Mouse (Mus musculus): Measurements from ENCODE around the gene Sowahc. TPM values are rescaled to one million over a fixed set of nuclear protein-coding genes. Genes with fewer than 3 reads are reported as not detected.

Gene Sowahc
- polyA plus RNA-seq, 1 experiment from 2014 or later: 10.2 TPM

DNA sequence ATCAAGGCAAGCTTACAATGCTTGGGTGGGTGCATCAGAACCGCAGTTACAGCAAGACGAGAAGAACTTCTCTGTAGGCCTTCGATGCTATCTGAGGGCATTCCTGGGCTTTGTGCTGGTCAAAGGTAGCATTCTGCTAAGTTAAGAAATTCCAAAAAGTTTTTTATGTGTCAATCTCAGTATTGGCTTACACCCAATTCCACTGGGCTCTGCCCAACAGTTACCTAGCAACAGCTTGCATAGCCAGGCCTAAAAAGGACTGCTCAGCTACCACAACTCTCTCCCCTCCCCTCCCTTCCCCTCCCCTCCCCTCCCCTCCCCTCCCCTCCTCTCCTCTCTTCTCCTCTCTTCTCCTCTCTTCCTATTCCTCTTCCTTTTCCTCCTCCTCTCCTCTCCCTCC, 39.9 kb downstream of the Sowahc start:
- no peaks in the 10 kb centered on the region for H3K36me3 ChIP-seq (ENCODE audit: control insufficient read depth, insufficient read depth, low read length)
- 93% methylated on average over 3 of the region's 3 CpGs for WGBS
- no peak overlapping the region for H3K27ac ChIP-seq (replicated peaks; ENCODE audit: low read depth, low read length)
- H3K4me1 ChIP-seq (ENCODE audit: control insufficient read depth, insufficient read depth, low read length): no peaks in the 10 kb centered on the region; the same call in 1 of the 2 replicates
- H3K9me3 ChIP-seq (ENCODE audit: control insufficient read depth, low read length): no peaks in the 10 kb centered on the region
- ATAC-seq (ENCODE audit: insufficient number of reproducible peaks, low FRiP score, low TSS enrichment, low read depth) (no peak), DNase-seq (ENCODE audit: low spot score) (no peak)
- H3K9ac ChIP-seq (ENCODE audit: low read length): no peak overlapping the region
- no peak overlapping the region for H3K4me2 ChIP-seq (ENCODE audit: low read depth, severe bottlenecking)
- no peak overlapping the region for H3K4me3 ChIP-seq (ENCODE audit: low read depth, low read length)
- no peaks in the 10 kb centered on the region for H3K27me3 ChIP-seq (ENCODE audit: control insufficient read depth, insufficient read depth, low read length)

GRCm38 (mm10) chr10:59262021-59262420, 40.3 kb downstream of the Sowahc start:
- Histone ChIP-seq H3K4me3 (ENCODE audit: low read depth, low read length) (no peak overlapping the region), H3K4me2 (ENCODE audit: low read depth, severe bottlenecking) (no peak overlapping the region), H3K27ac (replicated peaks; ENCODE audit: low read depth, low read length) (no peak overlapping the region), H3K27me3 (ENCODE audit: control insufficient read depth, insufficient read depth, low read length) (no peaks in the 10 kb centered on the region), H3K4me1 (ENCODE audit: control insufficient read depth, insufficient read depth, low read length) (no peaks in the 10 kb centered on the region; the same call in 1 of the 2 replicates), H3K9me3 (ENCODE audit: control insufficient read depth, low read length) (no peaks in the 10 kb centered on the region), H3K36me3 (ENCODE audit: control insufficient read depth, insufficient read depth, low read length) (no peaks in the 10 kb centered on the region), H3K9ac (ENCODE audit: low read length) (no peak overlapping the region)
- no peak for ATAC-seq (ENCODE audit: insufficient number of reproducible peaks, low FRiP score, low TSS enrichment, low read depth)
- DNase-seq (ENCODE audit: low spot score): no peak
- WGBS: 76% methylated on average over 1 of the region's 1 CpGs

- H3K4me1 ChIP-seq (ENCODE audit: control insufficient read depth, insufficient read depth, low read length): no peaks in the 10 kb centered on the region; the same call in 1 of the 2 replicates
- no peaks in the 10 kb centered on the region for H3K27me3 ChIP-seq (ENCODE audit: control insufficient read depth, insufficient read depth, low read length)
- no peak overlapping the region for H3K27ac ChIP-seq (replicated peaks; ENCODE audit: low read depth, low read length)
- no peaks in the 10 kb centered on the region for H3K9me3 ChIP-seq (ENCODE audit: control insufficient read depth, low read length)
- DNase-seq (ENCODE audit: low spot score) (no peak), ATAC-seq (ENCODE audit: insufficient number of reproducible peaks, low FRiP score, low TSS enrichment, low read depth) (no peak)
- H3K4me2 ChIP-seq (ENCODE audit: low read depth, severe bottlenecking): no peak overlapping the region
- no peaks in the 10 kb centered on the region for H3K36me3 ChIP-seq (ENCODE audit: control insufficient read depth, insufficient read depth, low read length)
- no peak overlapping the region for H3K4me3 ChIP-seq (ENCODE audit: low read depth, low read length)
- WGBS: 80% methylated on average over 7 of the region's 7 CpGs
- no peak overlapping the region for H3K9ac ChIP-seq (ENCODE audit: low read length)
Measured at GRCm38 (mm10) chr10:59262979-59263378, 41.2 kb downstream of the Sowahc start.

DNA sequence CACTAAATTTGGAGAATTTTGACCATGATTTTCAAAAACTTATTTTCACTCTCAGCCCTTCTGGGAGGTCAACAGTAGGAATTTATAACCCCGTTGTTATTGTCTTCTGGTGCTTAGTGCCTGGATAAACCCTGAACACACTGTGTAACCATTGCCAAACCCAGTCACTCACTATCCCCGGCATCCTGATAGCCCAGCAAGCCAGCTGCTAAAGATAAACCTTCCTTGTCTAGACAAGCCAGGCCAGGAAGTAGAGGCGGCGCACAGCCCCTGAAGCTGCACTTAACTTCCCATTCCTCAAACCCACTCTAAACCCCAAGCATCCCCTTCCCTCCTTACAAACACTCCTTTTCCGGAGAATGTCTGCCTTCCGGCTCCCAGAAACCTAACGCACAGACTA, 43.3 kb downstream of the Sowahc start:
- H3K27ac ChIP-seq (replicated peaks; ENCODE audit: low read depth, low read length): no peak overlapping the region
- H3K9me3 ChIP-seq (ENCODE audit: control insufficient read depth, low read length): no peaks in the 10 kb centered on the region
- ATAC-seq (ENCODE audit: insufficient number of reproducible peaks, low FRiP score, low TSS enrichment, low read depth) (no peak), DNase-seq (ENCODE audit: low spot score) (no peak)
- H3K4me1 ChIP-seq (ENCODE audit: control insufficient read depth, insufficient read depth, low read length): no peaks in the 10 kb centered on the region
- no peak overlapping the region for H3K4me2 ChIP-seq (ENCODE audit: low read depth, severe bottlenecking)
- H3K36me3 ChIP-seq (ENCODE audit: control insufficient read depth, insufficient read depth, low read length): no peaks in the 10 kb centered on the region
- no peaks in the 10 kb centered on the region for H3K27me3 ChIP-seq (ENCODE audit: control insufficient read depth, insufficient read depth, low read length)
- no peak overlapping the region for H3K4me3 ChIP-seq (ENCODE audit: low read depth, low read length)
- WGBS: 59% methylated on average over 7 of the region's 7 CpGs
- no peak overlapping the region for H3K9ac ChIP-seq (ENCODE audit: low read length)

- Histone ChIP-seq H3K36me3 (ENCODE audit: control insufficient read depth, insufficient read depth, low read length) (no peaks in the 10 kb centered on the region), H3K4me1 (ENCODE audit: control insufficient read depth, insufficient read depth, low read length) (no peaks in the 10 kb centered on the region), H3K27me3 (ENCODE audit: control insufficient read depth, insufficient read depth, low read length) (no peaks in the 10 kb centered on the region), H3K4me2 (ENCODE audit: low read depth, severe bottlenecking) (no peak overlapping the region), H3K4me3 (ENCODE audit: low read depth, low read length) (no peak overlapping the region), H3K9ac (ENCODE audit: low read length) (no peak overlapping the region), H3K9me3 (ENCODE audit: control insufficient read depth, low read length) (no peaks in the 10 kb centered on the region), H3K27ac (replicated peaks; ENCODE audit: low read depth, low read length) (no peak overlapping the region)
- DNase-seq (ENCODE audit: low spot score) (no peak), ATAC-seq (ENCODE audit: insufficient number of reproducible peaks, low FRiP score, low TSS enrichment, low read depth) (no peak)
- WGBS: 52% methylated on average over 4 of the region's 4 CpGs
Measured at GRCm38 (mm10) chr10:59265674-59266073, 43.9 kb downstream of the Sowahc start.

GRCm38 (mm10) chr10:59266097-59266496, 44.3 kb downstream of the Sowahc start:
- no peak overlapping the region for H3K27ac ChIP-seq (replicated peaks; ENCODE audit: low read depth, low read length)
- no peaks in the 10 kb centered on the region for H3K9me3 ChIP-seq (ENCODE audit: control insufficient read depth, low read length)
- no peak overlapping the region for H3K4me3 ChIP-seq (ENCODE audit: low read depth, low read length)
- no peak for DNase-seq (ENCODE audit: low spot score)
- WGBS: 88% methylated on average over 1 of the region's 1 CpGs
- H3K27me3 ChIP-seq (ENCODE audit: control insufficient read depth, insufficient read depth, low read length): no peaks in the 10 kb centered on the region
- no peak overlapping the region for H3K4me2 ChIP-seq (ENCODE audit: low read depth, severe bottlenecking)
- H3K9ac ChIP-seq (ENCODE audit: low read length): no peak overlapping the region
- no peaks in the 10 kb centered on the region for H3K36me3 ChIP-seq (ENCODE audit: control insufficient read depth, insufficient read depth, low read length)
- ATAC-seq (ENCODE audit: insufficient number of reproducible peaks, low FRiP score, low TSS enrichment, low read depth): no peak
- H3K4me1 ChIP-seq (ENCODE audit: control insufficient read depth, insufficient read depth, low read length): no peaks in the 10 kb centered on the region

- WGBS: 49% methylated on average over 2 of the region's 2 CpGs
- Histone ChIP-seq H3K9ac (ENCODE audit: low read length) (no peak overlapping the region), H3K4me2 (ENCODE audit: low read depth, severe bottlenecking) (no peak overlapping the region), H3K4me3 (ENCODE audit: low read depth, low read length) (no peak overlapping the region), H3K27me3 (ENCODE audit: control insufficient read depth, insufficient read depth, low read length) (no peaks in the 10 kb centered on the region), H3K27ac (replicated peaks; ENCODE audit: low read depth, low read length) (no peak overlapping the region), H3K9me3 (ENCODE audit: control insufficient read depth, low read length) (no peaks in the 10 kb centered on the region), H3K4me1 (ENCODE audit: control insufficient read depth, insufficient read depth, low read length) (no peaks in the 10 kb centered on the region), H3K36me3 (ENCODE audit: control insufficient read depth, insufficient read depth, low read length) (no peaks in the 10 kb centered on the region)
- DNase-seq (ENCODE audit: low spot score) (no peak), ATAC-seq (ENCODE audit: insufficient number of reproducible peaks, low FRiP score, low TSS enrichment, low read depth) (no peak)
Measured at GRCm38 (mm10) chr10:59267275-59267674, 45.5 kb downstream of the Sowahc start.

DNA sequence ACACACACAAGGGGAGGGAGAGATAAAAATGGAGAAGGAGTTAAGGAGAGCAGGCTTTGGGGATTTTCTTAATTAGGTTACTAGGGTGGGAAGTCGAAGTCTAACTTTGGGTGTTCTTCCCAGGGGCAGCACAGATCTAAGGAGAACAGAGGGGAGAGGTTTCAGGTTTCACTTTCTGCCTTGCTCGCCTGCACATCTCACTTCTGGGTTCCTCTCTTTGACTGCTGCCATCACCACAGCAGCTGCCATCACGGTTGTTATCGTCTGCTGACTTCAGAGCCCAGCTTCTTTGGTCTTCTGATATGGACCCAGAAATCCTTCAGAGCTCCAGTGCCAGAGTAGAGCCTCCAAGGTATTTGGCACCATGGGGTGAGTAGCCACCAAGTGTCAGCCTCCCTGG, 46.4 kb downstream of the Sowahc start:
- H3K4me3 ChIP-seq (ENCODE audit: low read depth, low read length): no peak overlapping the region
- no peaks in the 10 kb centered on the region for H3K27me3 ChIP-seq (ENCODE audit: control insufficient read depth, insufficient read depth, low read length)
- DNase-seq (ENCODE audit: low spot score) (no peak), ATAC-seq (ENCODE audit: insufficient number of reproducible peaks, low FRiP score, low TSS enrichment, low read depth) (no peak)
- no peaks in the 10 kb centered on the region for H3K4me1 ChIP-seq (ENCODE audit: control insufficient read depth, insufficient read depth, low read length)
- H3K9ac ChIP-seq (ENCODE audit: low read length): no peak overlapping the region
- H3K27ac ChIP-seq (replicated peaks; ENCODE audit: low read depth, low read length): no peak overlapping the region
- no peaks in the 10 kb centered on the region for H3K36me3 ChIP-seq (ENCODE audit: control insufficient read depth, insufficient read depth, low read length)
- H3K4me2 ChIP-seq (ENCODE audit: low read depth, severe bottlenecking): no peak overlapping the region
- WGBS: 32% methylated on average over 4 of the region's 4 CpGs
- no peaks in the 10 kb centered on the region for H3K9me3 ChIP-seq (ENCODE audit: control insufficient read depth, low read length)

DNA sequence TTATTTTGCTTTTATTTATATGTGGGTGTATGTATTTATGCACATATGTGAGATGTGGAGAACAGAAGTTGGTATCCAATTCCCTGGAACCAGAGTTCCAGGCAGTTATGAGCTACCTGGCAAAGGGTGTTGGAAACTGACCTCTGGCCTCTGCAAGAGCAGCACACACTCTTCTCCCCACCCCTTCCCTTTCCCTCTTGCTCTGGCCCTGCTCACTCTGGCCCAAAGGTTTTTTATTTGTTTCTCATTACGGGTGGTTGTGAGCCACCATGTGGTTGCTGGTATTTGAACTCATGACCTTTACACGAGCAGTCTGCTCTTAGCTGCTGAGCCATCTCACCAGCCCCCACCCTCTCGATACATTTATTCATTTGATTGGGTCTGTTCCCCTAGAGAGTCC, 47.0 kb downstream of the Sowahc start:
- Histone ChIP-seq H3K4me1 (ENCODE audit: control insufficient read depth, insufficient read depth, low read length) (no peaks in the 10 kb centered on the region), H3K9ac (ENCODE audit: low read length) (no peak overlapping the region), H3K27me3 (ENCODE audit: control insufficient read depth, insufficient read depth, low read length) (no peaks in the 10 kb centered on the region), H3K27ac (replicated peaks; ENCODE audit: low read depth, low read length) (no peak overlapping the region), H3K4me3 (ENCODE audit: low read depth, low read length) (no peak overlapping the region), H3K4me2 (ENCODE audit: low read depth, severe bottlenecking) (no peak overlapping the region), H3K36me3 (ENCODE audit: control insufficient read depth, insufficient read depth, low read length) (no peaks in the 10 kb centered on the region), H3K9me3 (ENCODE audit: control insufficient read depth, low read length) (no peaks in the 10 kb centered on the region)
- no peak for ATAC-seq (ENCODE audit: insufficient number of reproducible peaks, low FRiP score, low TSS enrichment, low read depth)
- no peak for DNase-seq (ENCODE audit: low spot score)
- 16% methylated on average over 3 of the region's 3 CpGs for WGBS

All from limb, embryonic 11.5 days (tissue).